ENCODE assay signal across 8 mouse cellular contexts in genomic region chr4:148448179-148448852, GRCm38 (mm10). TPM values are rescaled to one million over a fixed set of nuclear protein-coding genes. Genes with fewer than 3 reads are reported as not detected.
A peak's percentile ranks its signal among the peaks of the same experiment; 100 is the strongest.
DNase-seq lines count a peak whose midpoint lies in the region; ATAC-seq and TF ChIP-seq lines count a peak whose summit lies in the region.

TSS of gene Mtor (plus strand) at chr4:148448611.

- peak; percentile 92 for DNase-seq in Patski (ENCODE audit: low read depth, low spot score)
- DNase-seq in cerebellum, postnatal 14 days = peak; percentile 95
- peak; percentile 92 to 97 for DNase-seq in frontal cortex, postnatal 14 days (ENCODE audit: low spot score in 2 of 2)
- peak; percentile 76 to 80 for DNase-seq in layer of hippocampus, postnatal 25 days (ENCODE audit: extremely low spot score in 1 of 2, low spot score in 1 of 2)
- peak; percentile 99 for DNase-seq in lung, postnatal 25 days (ENCODE audit: low spot score)
- DNase-seq in retina, embryonic 14.5 days (ENCODE audit: low spot score) = peak; percentile 98
- DNase-seq in thymus, postnatal 4 days = peak; percentile 95

- H3K27me3 ChIP-seq in Patski = no peaks in the 10 kb centered on the region
- H3K27me3 ChIP-seq in hindbrain, embryonic 13.5 days = no peaks in the 10 kb centered on the region

- CTCF ChIA-PET in Patski (lab: Charles Lee) = interaction anchor here (1.4 kb wide), 1 partner anchor 12 kb away, joined by 3 read pairs; no protein-coding TSS in a partner anchor

- peak within 1 kb of the TSS; percentile 79 for H3K4me3 ChIP-seq in hindbrain, embryonic 13.5 days

- H3K4me1 ChIP-seq in hindbrain, embryonic 13.5 days (replicated peaks) = peaks cover 46% of the 10 kb centered on the region

- ATAC-seq in Patski = peak; percentile 97
- ATAC-seq in hindbrain, embryonic 13.5 days (ENCODE audit: low FRiP score) = peak; percentile 97

- POLR2A ChIA-PET in Patski (lab: Charles Lee) = no interaction called here

- peak within 1 kb of the TSS; percentile 82 for H3K4me2 ChIP-seq in hindbrain, embryonic 13.5 days

- H3K27ac ChIP-seq in hindbrain, embryonic 13.5 days = peak within 1 kb of the TSS; percentile 91

- H3K36me3 ChIP-seq in hindbrain, embryonic 13.5 days = peaks cover 14% of the 10 kb centered on the region

- under 1% methylated on average over 54 of the region's 56 CpGs for WGBS in hindbrain, embryonic 13.5 days

- in situ Hi-C loops in Patski (cut with MboI; ENCODE audit: low pct_unique_long_range_greater_than_20kb) = no loop called here

- TF ChIP-seq CTCF in Patski (IDR thresholded peaks at IDR 0.05) = no peak

- no peaks in the 10 kb centered on the region for H3K9me3 ChIP-seq in hindbrain, embryonic 13.5 days

- peak within 1 kb of the TSS; percentile 93 for H3K9ac ChIP-seq in hindbrain, embryonic 13.5 days

RNA-seq across cellular contexts. Expression of gene Mtor, which starts in this region (rescaled TPM):
- polyA plus RNA-seq in Patski (2021) = 33.7 TPM
- polyA plus RNA-seq in hindbrain, embryonic 13.5 days (2015; fragmentation: Nextera tagmentation; extraction: Ambion mirVana) = 23.0 and 23.7 TPM in 2 replicates
- total RNA-seq in layer of hippocampus, postnatal 25 days (2021) = 10 to 100 TPM; 86.0 to 86.2 TPM

Comparison
In these comparisons a context has a peak if more than half of its experiments do, and no peak if none do; other contexts are left out.
1. Peak in every context shown above with its lines: DNase-seq, ATAC-seq, H3K4me3 ChIP-seq and H3K27ac ChIP-seq.